Mouse (Mus musculus) liver, embryonic 14.5 days (tissue): Measurements from ENCODE around the gene Kctd11.

Source experiments
- CTCF ChIP-seq: IDR thresholded peaks from 2 replicates; pipeline ENCODE4 v1.5.1; 2016; ENCODE audit warnings: antibody characterized with exemption, low read depth, control low read depth
- EP300 ChIP-seq: IDR thresholded peaks from 2 replicates; pipeline ENCODE4 v1.6.1; 2016; ENCODE audit warnings: antibody characterized with exemption, low read depth

DNA sequence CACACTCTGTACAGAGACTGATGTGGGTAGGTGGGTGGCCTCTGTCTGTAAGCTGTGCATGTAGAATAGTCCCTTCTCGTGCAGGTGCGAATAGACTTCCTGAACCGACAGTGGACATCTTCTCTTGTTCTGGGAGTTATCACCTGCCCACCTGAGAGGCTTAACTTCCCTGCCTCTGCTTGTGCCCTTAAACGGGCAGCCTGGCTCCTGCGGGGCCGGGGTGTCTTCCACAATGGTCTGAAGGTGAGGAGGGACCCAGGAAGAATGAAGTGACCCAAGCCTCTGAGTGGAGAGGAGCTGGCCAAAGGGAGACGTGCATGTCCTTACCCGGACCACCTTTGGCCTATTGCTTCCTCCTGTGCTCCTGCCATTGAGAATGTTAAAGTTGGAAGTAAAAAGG, 29.0 kb upstream of the Kctd11 start:
- TF ChIP-seq CTCF (no peak), EP300 (no peak)
